Mouse (Mus musculus) small intestine, adult 10 weeks (tissue): ENCODE data around the gene Fmo6. TPM values are rescaled to one million over a fixed set of nuclear protein-coding genes. Genes with fewer than 3 reads are reported as not detected.

Experiments
- polyA plus RNA-seq: library from polyadenylated mRNA; stranded (reverse); fragments of 350-450 nt; fragmentation: Illumina TruSeq; extraction: RNeasy Lipid Tissue Mini Kit (QIAGEN cat#74804); gene quantifications from one replicate; pipeline ENCODE4 v1.2.3, GENCODE M21; 2014; ENCODE audit warnings: low replicate concordance

The Fmo6 gene
- not detected for polyA plus RNA-seq

GRCm38 (mm10) chr1:162937415-162937814 is at the start of gene Fmo6:
TSS of gene Fmo6 (minus strand) at chr1:162937515.

GRCm38 (mm10) chr1:162984428-162984827 is 47.1 kb upstream of the Fmo6 start, which contains the start of gene Fmo3:
TSS of gene Fmo3 (minus strand) at chr1:162984528.

GRCm38 (mm10) chr1:162897838-162898811 is 39.2 kb downstream of the Fmo6 start, which contains the start of gene Fmo2:
TSS of gene Fmo2 (minus strand) at chr1:162898726.

Other genes starting within 250 kb of the Fmo6 start
- 48.9 TPM for gene Prrc2c, start 197.0 kb downstream of the Fmo6 start, polyA plus RNA-seq
- 130 TPM for gene Fmo4, start 123.5 kb downstream of the Fmo6 start, polyA plus RNA-seq
- 55.0 TPM for gene Fmo1, start 70.9 kb downstream of the Fmo6 start, polyA plus RNA-seq
- 36.0 TPM for gene Fmo2, start 38.8 kb downstream of the Fmo6 start, polyA plus RNA-seq
- gene Fmo3, start 47.0 kb upstream of the Fmo6 start, polyA plus RNA-seq = 0.19 TPM
- gene Mroh9, start 148.2 kb upstream of the Fmo6 start, polyA plus RNA-seq = not detected